Mouse (Mus musculus): ENCODE measurements around the gene Gm49416.

DNA sequence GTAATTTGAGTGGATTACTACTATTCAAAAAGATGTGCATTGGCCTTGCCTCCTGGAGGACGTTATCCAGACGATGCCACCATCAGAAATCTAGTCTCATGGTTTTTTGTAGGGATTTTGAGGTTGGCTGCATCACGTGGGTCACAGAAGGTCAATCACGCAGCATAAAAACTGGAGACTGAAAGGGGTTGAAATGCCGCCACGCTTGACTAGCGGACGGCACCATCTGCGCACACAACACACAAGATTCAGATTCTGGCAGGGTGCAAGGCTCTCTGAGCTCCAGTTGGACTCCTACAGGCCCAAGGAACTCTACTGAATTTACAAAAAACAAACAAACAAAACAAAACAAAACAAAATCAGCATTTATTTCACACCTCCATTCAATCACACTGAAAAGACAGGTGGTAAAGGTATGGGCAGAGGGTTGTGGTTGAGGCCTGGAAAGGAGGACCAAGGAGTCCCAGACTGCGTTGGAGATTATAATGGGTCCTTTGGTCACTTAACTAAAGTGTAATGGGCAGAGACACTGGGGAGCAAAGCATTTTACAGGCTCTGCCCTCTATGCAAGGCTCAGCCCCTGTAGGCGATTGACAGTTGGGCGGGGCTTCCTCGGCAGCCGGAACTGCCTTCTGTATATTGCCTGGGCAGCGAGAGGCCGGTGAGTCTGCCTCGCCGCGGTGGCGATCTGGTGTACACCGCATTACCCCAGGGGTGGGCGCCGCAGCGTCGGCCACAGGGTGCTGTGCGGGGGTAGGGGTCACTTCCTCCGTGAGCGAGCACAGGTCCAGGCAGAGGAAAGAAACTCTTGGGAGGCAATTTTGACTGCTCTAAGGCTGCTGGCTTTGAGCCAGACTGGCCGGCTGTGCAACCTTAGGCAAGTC, 48.6 kb upstream of the Gm49416 start:
- TF ChIP-seq CTCF (IDR thresholded peaks at IDR 0.05): peak; percentile 42
- no peak for TF ChIP-seq EP300 (IDR thresholded peaks at IDR 0.05)

All from lung, postnatal 0 days (tissue).